Mouse (Mus musculus) embryonic facial prominence, embryonic 11.5 days (tissue): ENCODE measurements around the gene Jam3. TPM values are rescaled to one million over a fixed set of nuclear protein-coding genes. Genes with fewer than 3 reads are reported as not detected.

Experiments used
- ATAC-seq: fragments of 200-750 bp; cut with Nextera tagmentation; replicated peaks from 2 replicates; pipeline ENCODE4 v1.8.0; 2017; ENCODE audit warnings: low read depth; ENCODE audit not compliant: insufficient number of reproducible peaks, low FRiP score, low TSS enrichment
- DNase-seq: peaks from one replicate; pipeline ENCODE4 v3.0.0-alpha.2; 2015; ENCODE audit warnings: low spot score
- H3K27ac ChIP-seq: fragments of 300-500 bp; sonication (generic); replicated peaks from 2 replicates; pipeline ENCODE4 v1.5.1; 2014; ENCODE audit warnings: mild to moderate bottlenecking, low read depth, low read length, control low read depth
- H3K27me3 ChIP-seq: fragments of 300-500 bp; sonication (generic); 2 replicates; pipeline ENCODE4 v1.6.1; 2014; ENCODE audit warnings: mild to moderate bottlenecking, low read length, moderate library complexity, mixed read lengths; ENCODE audit not compliant: control insufficient read depth, insufficient read depth
- H3K36me3 ChIP-seq: fragments of 300-500 bp; sonication (generic); replicated peaks from 2 replicates; pipeline ENCODE4 v1.6.1; 2014; ENCODE audit warnings: low read depth, mild to moderate bottlenecking, low read length, moderate library complexity, mixed read lengths; ENCODE audit not compliant: control insufficient read depth, insufficient read depth
- H3K4me1 ChIP-seq: fragments of 300-500 bp; sonication (generic); 2 replicates; pipeline ENCODE4 v1.6.1; 2014; ENCODE audit warnings: low read length, mixed read lengths; ENCODE audit not compliant: control insufficient read depth, insufficient read depth
- H3K4me2 ChIP-seq: fragments of 300-500 bp; sonication (generic); 2 replicates; pipeline ENCODE4 v1.6.1; 2014; ENCODE audit warnings: low read depth, mild to moderate bottlenecking, control low read depth, low read length, moderate library complexity
- H3K4me3 ChIP-seq: fragments of 300-500 bp; sonication (generic); 2 replicates; pipeline ENCODE4 v1.5.1; 2014; ENCODE audit warnings: low read depth, low read length, control low read depth
- H3K9ac ChIP-seq: fragments of 300-500 bp; sonication (generic); replicated peaks from 2 replicates; pipeline ENCODE4 v1.6.1; 2014; ENCODE audit warnings: mild to moderate bottlenecking, control low read depth, low read length
- H3K9me3 ChIP-seq: fragments of 300-500 bp; sonication (generic); replicated peaks from 2 replicates; pipeline ENCODE4 v1.6.1; 2016; ENCODE audit warnings: mild to moderate bottlenecking, low read length, inconsistent platforms, mixed read lengths; ENCODE audit not compliant: control insufficient read depth
- WGBS: fragments of 180-500 bp; shearing (Covaris S2); extraction: QIAGEN DNeasy Blood & Tissue Kit; methylation state at CpG from one replicate; pipeline ENCODE4 v1.1.7; 2014; 5-methylcytosine and 5-hydroxymethylcytosine counted together
- polyA plus RNA-seq: library from polyadenylated mRNA; unstranded; fragments of >200 nt; fragmentation: Nextera tagmentation; extraction: Ambion mirVana; gene quantifications from 2 replicates; pipeline ENCODE4 v1.2.1, GENCODE M21; 2014

Jam3 gene
- polyA plus RNA-seq, 1 experiment from 2014 or later: 124 TPM

GRCm38 (mm10) chr9:27176154-27176553, 20.9 kb upstream of the Jam3 start:
- Histone ChIP-seq H3K27me3 (no peaks in the 10 kb centered on the region), H3K4me2 (no peak overlapping the region), H3K9me3 (no peaks in the 10 kb centered on the region), H3K27ac (no peak overlapping the region), H3K9ac (no peak overlapping the region), H3K4me3 (no peak overlapping the region), H3K4me1 (no peaks in the 10 kb centered on the region), H3K36me3 (no peaks in the 10 kb centered on the region)
- ATAC-seq (0 out of 2 replicates have a peak, but pooled peaks have one; percentile 27), DNase-seq (peak; percentile 85)
- WGBS: 0% methylated on average over 2 of the region's 2 CpGs

GRCm38 (mm10) chr9:27175682-27176081, 20.5 kb upstream of the Jam3 start:
- DNase-seq (no peak), ATAC-seq (no peak; the same call in 1 of the 2 replicates)
- no peak overlapping the region for H3K4me3 ChIP-seq
- no peaks in the 10 kb centered on the region for H3K36me3 ChIP-seq
- no peaks in the 10 kb centered on the region for H3K9me3 ChIP-seq
- no peak overlapping the region for H3K4me2 ChIP-seq
- no peak overlapping the region for H3K27ac ChIP-seq
- no peaks in the 10 kb centered on the region for H3K4me1 ChIP-seq
- no peak overlapping the region for H3K9ac ChIP-seq
- no peaks in the 10 kb centered on the region for H3K27me3 ChIP-seq
- WGBS: 84% methylated on average over 6 of the region's 6 CpGs

GRCm38 (mm10) chr9:27175241-27175640, 20.0 kb upstream of the Jam3 start:
- no peaks in the 10 kb centered on the region for H3K27me3 ChIP-seq
- H3K27ac ChIP-seq: no peak overlapping the region
- 86% methylated on average over 13 of the region's 13 CpGs for WGBS
- ATAC-seq (no peak; the same call in 1 of the 2 replicates), DNase-seq (no peak)
- no peaks in the 10 kb centered on the region for H3K36me3 ChIP-seq
- H3K4me1 ChIP-seq: no peaks in the 10 kb centered on the region
- no peaks in the 10 kb centered on the region for H3K9me3 ChIP-seq
- H3K4me2 ChIP-seq: no peak overlapping the region
- H3K4me3 ChIP-seq: no peak overlapping the region
- H3K9ac ChIP-seq: no peak overlapping the region

GRCm38 (mm10) chr9:27174079-27174478, 18.9 kb upstream of the Jam3 start:
- no peaks in the 10 kb centered on the region for H3K9me3 ChIP-seq
- 32% methylated on average over 5 of the region's 5 CpGs for WGBS
- no peak for DNase-seq
- H3K4me2 ChIP-seq: no peak overlapping the region
- peak; percentile 41; the same call in 1 of the 2 replicates for ATAC-seq
- H3K9ac ChIP-seq: no peak overlapping the region
- no peaks in the 10 kb centered on the region for H3K36me3 ChIP-seq
- no peaks in the 10 kb centered on the region for H3K4me1 ChIP-seq
- no peak overlapping the region for H3K27ac ChIP-seq
- no peak overlapping the region for H3K4me3 ChIP-seq
- H3K27me3 ChIP-seq: no peaks in the 10 kb centered on the region

- Histone ChIP-seq H3K36me3 (no peaks in the 10 kb centered on the region), H3K4me1 (no peaks in the 10 kb centered on the region), H3K9me3 (no peaks in the 10 kb centered on the region), H3K27ac (no peak overlapping the region), H3K4me3 (no peak overlapping the region), H3K27me3 (no peaks in the 10 kb centered on the region), H3K4me2 (no peak overlapping the region), H3K9ac (no peak overlapping the region)
- DNase-seq: no peak
- no peak for ATAC-seq
- 67% methylated on average over 2 of the region's 2 CpGs for WGBS
These were observed 18.4 kb upstream of the Jam3 start for GRCm38 (mm10) chr9:27173646-27174045.

- DNase-seq: no peak
These were observed 17.6 kb upstream of the Jam3 start for GRCm38 (mm10) chr9:27172839-27173238.

GRCm38 (mm10) chr9:27170726-27171125, 15.5 kb upstream of the Jam3 start:
- Histone ChIP-seq H3K27ac (no peak overlapping the region), H3K4me1 (no peaks in the 10 kb centered on the region), H3K9ac (no peak overlapping the region), H3K27me3 (no peaks in the 10 kb centered on the region), H3K4me3 (no peak overlapping the region), H3K36me3 (no peaks in the 10 kb centered on the region), H3K9me3 (no peaks in the 10 kb centered on the region), H3K4me2 (no peak overlapping the region)
- WGBS: 77% methylated on average over 3 of the region's 3 CpGs
- no peak for ATAC-seq
- no peak for DNase-seq

More at GRCm38 (mm10) chr9:27172839-27173238, 17.6 kb upstream of the Jam3 start:
- Histone ChIP-seq H3K27ac (no peak overlapping the region), H3K27me3 (no peaks in the 10 kb centered on the region), H3K4me2 (no peak overlapping the region), H3K9ac (no peak overlapping the region), H3K36me3 (no peaks in the 10 kb centered on the region), H3K4me3 (no peak overlapping the region), H3K4me1 (no peaks in the 10 kb centered on the region), H3K9me3 (no peaks in the 10 kb centered on the region)
- ATAC-seq: no peak
- 83% methylated on average over 6 of the region's 6 CpGs for WGBS

GRCm38 (mm10) chr9:27166981-27167380, 11.8 kb upstream of the Jam3 start:
- H3K9ac ChIP-seq: no peak overlapping the region
- no peaks in the 10 kb centered on the region for H3K4me1 ChIP-seq
- H3K4me2 ChIP-seq: no peak overlapping the region
- no peak for ATAC-seq
- no peaks in the 10 kb centered on the region for H3K27me3 ChIP-seq
- DNase-seq: no peak
- H3K4me3 ChIP-seq: no peak overlapping the region
- H3K36me3 ChIP-seq: no peaks in the 10 kb centered on the region
- no peaks in the 10 kb centered on the region for H3K9me3 ChIP-seq
- whole genome bisulfite sequencing: 96% methylated on average over 1 of the region's 1 CpGs
- no peak overlapping the region for H3K27ac ChIP-seq
